Mouse (Mus musculus) heart, postnatal 0 days (tissue): ENCODE data around the gene Olfr12.

Experiments
- CTCF ChIP-seq: IDR thresholded peaks from 2 replicates; pipeline ENCODE4 v1.5.1; 2016; ENCODE audit warnings: antibody characterized with exemption, control low read depth, low read depth
- EP300 ChIP-seq: IDR thresholded peaks from 2 replicates; pipeline ENCODE4 v1.6.1; 2016; ENCODE audit warnings: antibody characterized with exemption, low read depth

DNA sequence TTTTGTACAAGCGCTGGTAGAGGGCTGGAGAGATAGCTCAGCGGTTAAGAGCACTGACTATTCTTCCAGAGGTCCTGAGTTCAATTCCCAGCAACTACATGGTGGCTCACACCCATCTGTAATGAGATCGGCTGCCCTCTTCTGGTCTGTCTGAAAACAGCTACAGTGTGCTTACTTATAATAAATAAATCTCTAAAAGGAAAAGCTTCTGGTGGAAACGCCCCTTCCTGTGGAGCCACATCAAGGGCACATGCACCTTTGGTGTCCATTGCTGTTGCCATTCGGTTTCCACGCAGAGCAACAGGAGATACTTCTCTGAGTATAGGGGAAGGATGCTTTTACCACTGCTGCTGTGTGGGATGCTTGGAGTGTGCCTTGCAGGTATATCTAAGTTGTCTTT is 15.4 kb downstream of the Olfr12 start:
- no peak for TF ChIP-seq CTCF
- TF ChIP-seq EP300: no peak
